Mouse (Mus musculus): ENCODE results near the gene Cldn7. TPM values are rescaled to one million over a fixed set of nuclear protein-coding genes. Genes with fewer than 3 reads are reported as not detected.

Gene Cldn7
- polyA plus RNA-seq, 1 experiment from 2014 or later: not detected

- H3K36me3 ChIP-seq (ENCODE audit: inconsistent target): peaks cover 29% of the 10 kb centered on the region
- H3K4me3 ChIP-seq (ENCODE audit: inconsistent target): peak overlapping the region; percentile 100
- WGBS (ENCODE audit: missing documents): under 1% methylated on average over 35 of the region's 44 CpGs
- peaks cover 71% of the 10 kb centered on the region for H3K79me2 ChIP-seq (ENCODE audit: inconsistent target)
- peak overlapping the region; percentile 97 for H3K27ac ChIP-seq
These were observed 32.5 kb downstream of the Cldn7 start for GRCm38 (mm10) chr11:69997070-69997509.

- Histone ChIP-seq H3K27ac (peak overlapping the region; percentile 69), H3K79me2 (ENCODE audit: inconsistent target) (peaks cover 71% of the 10 kb centered on the region), H3K36me3 (ENCODE audit: inconsistent target) (peaks cover 20% of the 10 kb centered on the region), H3K4me3 (ENCODE audit: inconsistent target) (no peak overlapping the region)
- 84% methylated on average over 27 of the region's 27 CpGs for WGBS (ENCODE audit: missing documents)
These were observed 34.2 kb downstream of the Cldn7 start for GRCm38 (mm10) chr11:69998567-69999491.

- Histone ChIP-seq H3K27ac (peak overlapping the region; percentile 61), H3K36me3 (ENCODE audit: inconsistent target) (peaks cover 16% of the 10 kb centered on the region), H3K79me2 (ENCODE audit: inconsistent target) (peaks cover 71% of the 10 kb centered on the region), H3K4me3 (ENCODE audit: inconsistent target) (no peak overlapping the region)
- WGBS (ENCODE audit: missing documents): 86% methylated on average over 8 of the region's 8 CpGs
These were observed 35.1 kb downstream of the Cldn7 start for GRCm38 (mm10) chr11:69999666-70000065.

- peak within 1 kb of the TSS; percentile 86 for H3K27ac ChIP-seq
- WGBS (ENCODE audit: missing documents): under 1% methylated on average over 48 of the region's 48 CpGs
- H3K4me3 ChIP-seq (ENCODE audit: inconsistent target): peak within 1 kb of the TSS; percentile 82
- H3K36me3 ChIP-seq (ENCODE audit: inconsistent target): peaks cover 15% of the 10 kb centered on the region
- H3K79me2 ChIP-seq (ENCODE audit: inconsistent target): peaks cover 78% of the 10 kb centered on the region
These were observed 35.9 kb downstream of the Cldn7 start, which contains the start of gene Dvl2 for GRCm38 (mm10) chr11:70000396-70000898. Gene Dvl2, plus strand, starts transcription at chr11:70000595.

GRCm38 (mm10) chr11:70001159-70001558 lies 36.6 kb downstream of the Cldn7 start:
- H3K27ac ChIP-seq: peak overlapping the region; percentile 86
- 16% methylated on average over 8 of the region's 8 CpGs for WGBS (ENCODE audit: missing documents)
- H3K4me3 ChIP-seq (ENCODE audit: inconsistent target): peak overlapping the region; percentile 82
- H3K36me3 ChIP-seq (ENCODE audit: inconsistent target): peaks cover 19% of the 10 kb centered on the region
- peaks cover 73% of the 10 kb centered on the region for H3K79me2 ChIP-seq (ENCODE audit: inconsistent target)

- H3K4me3 ChIP-seq (ENCODE audit: inconsistent target): peak overlapping the region; percentile 82
These were observed 37.3 kb downstream of the Cldn7 start for GRCm38 (mm10) chr11:70001865-70002264.

GRCm38 (mm10) chr11:70002471-70002870 lies 37.9 kb downstream of the Cldn7 start:
- no peak overlapping the region for H3K27ac ChIP-seq
- peak overlapping the region; percentile 82; the same call in 1 of the 2 replicates for H3K4me3 ChIP-seq (ENCODE audit: inconsistent target)
- WGBS (ENCODE audit: missing documents): 93% methylated on average over 2 of the region's 2 CpGs
- H3K79me2 ChIP-seq (ENCODE audit: inconsistent target): peaks cover 68% of the 10 kb centered on the region
- H3K36me3 ChIP-seq (ENCODE audit: inconsistent target): peaks cover 32% of the 10 kb centered on the region

More at GRCm38 (mm10) chr11:70001865-70002264, 37.3 kb downstream of the Cldn7 start:
- H3K27ac ChIP-seq: peak overlapping the region; percentile 86
- H3K36me3 ChIP-seq (ENCODE audit: inconsistent target): peaks cover 26% of the 10 kb centered on the region
- peaks cover 68% of the 10 kb centered on the region for H3K79me2 ChIP-seq (ENCODE audit: inconsistent target)

GRCm38 (mm10) chr11:70005521-70005920 lies 40.9 kb downstream of the Cldn7 start:
- peaks cover 47% of the 10 kb centered on the region for H3K36me3 ChIP-seq (ENCODE audit: inconsistent target)
- no peak overlapping the region for H3K4me3 ChIP-seq (ENCODE audit: inconsistent target)
- 62% methylated on average over 5 of the region's 5 CpGs for WGBS (ENCODE audit: missing documents)
- no peak overlapping the region for H3K27ac ChIP-seq
- peaks cover 48% of the 10 kb centered on the region for H3K79me2 ChIP-seq (ENCODE audit: inconsistent target)

GRCm38 (mm10) chr11:70010033-70010432 lies 45.5 kb downstream of the Cldn7 start:
- H3K27ac ChIP-seq: no peak overlapping the region
- 98% methylated on average over 5 of the region's 6 CpGs for WGBS (ENCODE audit: missing documents)
- no peak overlapping the region for H3K4me3 ChIP-seq (ENCODE audit: inconsistent target)
- H3K36me3 ChIP-seq (ENCODE audit: inconsistent target): peaks cover 76% of the 10 kb centered on the region
- H3K79me2 ChIP-seq (ENCODE audit: inconsistent target): peaks cover 5% of the 10 kb centered on the region; the same call in 1 of the 2 replicates

GRCm38 (mm10) chr11:70010548-70010947 lies 46.0 kb downstream of the Cldn7 start:
- H3K27ac ChIP-seq: no peak overlapping the region
- 93% methylated on average over 12 of the region's 12 CpGs for WGBS (ENCODE audit: missing documents)
- peaks cover 76% of the 10 kb centered on the region for H3K36me3 ChIP-seq (ENCODE audit: inconsistent target)
- H3K4me3 ChIP-seq (ENCODE audit: inconsistent target): no peak overlapping the region
- peaks cover under 1% of the 10 kb centered on the region; the same call in 1 of the 2 replicates for H3K79me2 ChIP-seq (ENCODE audit: inconsistent target)

- H3K4me3 ChIP-seq (ENCODE audit: inconsistent target): no peak overlapping the region
- WGBS (ENCODE audit: missing documents): 90% methylated on average over 10 of the region's 10 CpGs
- H3K36me3 ChIP-seq (ENCODE audit: inconsistent target): peaks cover 74% of the 10 kb centered on the region
- no peak overlapping the region for H3K27ac ChIP-seq
- no peaks in the 10 kb centered on the region for H3K79me2 ChIP-seq (ENCODE audit: inconsistent target)
These were observed 46.4 kb downstream of the Cldn7 start for GRCm38 (mm10) chr11:70010961-70011360.

- 94% methylated on average over 9 of the region's 9 CpGs for WGBS (ENCODE audit: missing documents)
- Histone ChIP-seq H3K36me3 (ENCODE audit: inconsistent target) (peaks cover 54% of the 10 kb centered on the region), H3K4me3 (ENCODE audit: inconsistent target) (no peak overlapping the region), H3K27ac (no peak overlapping the region), H3K79me2 (ENCODE audit: inconsistent target) (no peaks in the 10 kb centered on the region; the same call in 1 of the 2 replicates)
These were observed 48.4 kb downstream of the Cldn7 start for GRCm38 (mm10) chr11:70012931-70013330.

GRCm38 (mm10) chr11:70013408-70013807 lies 48.8 kb downstream of the Cldn7 start:
- Histone ChIP-seq H3K36me3 (ENCODE audit: inconsistent target) (peaks cover 50% of the 10 kb centered on the region), H3K4me3 (ENCODE audit: inconsistent target) (no peak overlapping the region)

GRCm38 (mm10) chr11:70014051-70014450 lies 49.5 kb downstream of the Cldn7 start:
- no peak overlapping the region for H3K27ac ChIP-seq
- WGBS (ENCODE audit: missing documents): 82% methylated on average over 5 of the region's 5 CpGs
- H3K4me3 ChIP-seq (ENCODE audit: inconsistent target): no peak overlapping the region
- H3K36me3 ChIP-seq (ENCODE audit: inconsistent target): peaks cover 44% of the 10 kb centered on the region
- H3K79me2 ChIP-seq (ENCODE audit: inconsistent target): peaks cover 7% of the 10 kb centered on the region; the same call in 1 of the 2 replicates

More at GRCm38 (mm10) chr11:70013408-70013807, 48.8 kb downstream of the Cldn7 start:
- WGBS (ENCODE audit: missing documents): 97% methylated on average over 3 of the region's 3 CpGs
- peaks cover under 1% of the 10 kb centered on the region; the same call in 1 of the 2 replicates for H3K79me2 ChIP-seq (ENCODE audit: inconsistent target)
- H3K27ac ChIP-seq: no peak overlapping the region
